ENCODE assay signal across 9 mouse cellular contexts in the genomic region with DNA sequence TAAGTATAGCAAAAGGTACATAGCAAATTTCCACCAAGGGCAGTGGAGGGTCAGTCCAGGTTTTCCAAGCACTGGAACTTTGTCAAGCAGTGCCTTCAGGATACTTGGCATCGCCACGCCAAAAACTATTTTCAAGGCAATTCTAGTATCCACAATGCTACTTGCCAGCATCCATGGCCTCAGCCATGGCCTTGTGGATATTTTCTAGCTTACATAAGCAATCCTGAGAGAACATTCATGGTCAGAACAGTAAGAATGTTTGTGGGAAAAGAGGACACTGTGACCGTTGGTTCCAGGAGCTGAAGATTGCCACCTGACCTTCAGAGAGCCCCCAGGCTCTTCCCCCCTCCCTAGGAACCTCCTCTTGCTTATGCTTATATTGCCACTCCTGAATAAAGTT. TPM values are rescaled to one million over a fixed set of nuclear protein-coding genes. Genes with fewer than 3 reads are reported as not detected.
A peak's percentile ranks its signal among the peaks of the same experiment; 100 is the strongest.
DNase-seq lines count a peak whose midpoint lies in the region.
"Had no signal": no experiment of that assay in that cellular context is flagged by ENCODE, and none has a peak within 500 bp of the region (broad histone marks: within the 10 kb centered on the region; RNA-seq: fewer than 3 reads in every experiment).

No protein-coding gene starts in this region.

- peak; percentile 68 to 84 for DNase-seq in adrenal gland, adult (ENCODE audit: inconsistent age in 2 of 2, low spot score in 1 of 2)
- DNase-seq in adrenal gland, adult 8-10 months, result peak; percentile 56
- peak; percentile 57 for DNase-seq in adrenal gland, postnatal 14 days
- DNase-seq in adrenal gland, postnatal 36 days, result peak; percentile 38 to 48
- DNase-seq in ovary, postnatal 36 days (ENCODE audit: low spot score), result peak; percentile 28

RNA-seq across cellular contexts. Expression of gene Bpifb9b, which starts 15.2 kb away (rescaled TPM):
- under 1 TPM in 1 of 4 experiments, not detected in 3; 0.87 TPM for total RNA-seq in adrenal gland, adult 8-10 months (2022)
- not detected in 2 replicates for total RNA-seq in adrenal gland, postnatal 14 days (2021)
- not detected for total RNA-seq in adrenal gland, postnatal 36 days (2021)
- total RNA-seq: adrenal gland, postnatal 4 days; CH12.LX; common myeloid progenitor, adult 5-6 weeks; G1E had no signal

RNA-seq across cellular contexts. Expression of gene Bpifb9a, which starts 34.2 kb away (rescaled TPM):
- under 1 TPM in 1 of 4 experiments, not detected in 3; 0.87 TPM for total RNA-seq in adrenal gland, adult 8-10 months (2022)
- total RNA-seq in adrenal gland, postnatal 14 days (2021), result not detected in 2 replicates
- total RNA-seq in adrenal gland, postnatal 36 days (2021), result not detected
- total RNA-seq: adrenal gland, postnatal 4 days; CH12.LX; common myeloid progenitor, adult 5-6 weeks had no signal

Comparison
In these comparisons a context has a peak if more than half of its experiments do, and no peak if none do; other contexts are left out.
1. Peak in every context shown above with its lines: DNase-seq.